Mouse (Mus musculus) forebrain, embryonic 14.5 days (tissue): ENCODE measurements around the gene Chrnb2. TPM values are rescaled to one million over a fixed set of nuclear protein-coding genes. Genes with fewer than 3 reads are reported as not detected.
A peak's percentile ranks its signal among the peaks of the same experiment; 100 is the strongest.

Experiments
- ATAC-seq: fragments of 200-750 bp; cut with Nextera tagmentation; 2 replicates; pipeline ENCODE4 v1.8.0; 2017; ENCODE audit warnings: mild to moderate bottlenecking, moderate library complexity
- DNase-seq: peaks from one replicate; pipeline ENCODE4 v3.0.0-alpha.2; 2015; ENCODE audit warnings: low spot score
- H3K27ac ChIP-seq: fragments of 300-500 bp; sonication (generic); 2 replicates; pipeline ENCODE4 v1.5.1; 2014; ENCODE audit warnings: low read depth, mild to moderate bottlenecking, control low read depth, low read length, moderate library complexity
- H3K27me3 ChIP-seq: fragments of 300-500 bp; sonication (generic); replicated peaks from 2 replicates; pipeline ENCODE4 v1.6.1; 2014; ENCODE audit warnings: low read length, control low read depth, mixed read lengths; ENCODE audit not compliant: control insufficient read depth, insufficient read depth
- H3K36me3 ChIP-seq: fragments of 300-500 bp; sonication (generic); 2 replicates; pipeline ENCODE4 v1.6.1; 2014; ENCODE audit warnings: low read length, control low read depth; ENCODE audit not compliant: control insufficient read depth, insufficient read depth
- H3K4me1 ChIP-seq: fragments of 300-500 bp; sonication (generic); 2 replicates; pipeline ENCODE4 v1.6.1; 2014; ENCODE audit warnings: antibody characterized with exemption, low read length, control low read depth; ENCODE audit not compliant: control insufficient read depth, insufficient read depth
- H3K4me2 ChIP-seq: fragments of 300-500 bp; sonication (generic); 2 replicates; pipeline ENCODE4 v1.6.1; 2014; ENCODE audit warnings: mild to moderate bottlenecking, control low read depth, low read length
- H3K4me3 ChIP-seq: fragments of 300-500 bp; sonication (generic); 2 replicates; pipeline ENCODE4 v1.5.1; 2014; ENCODE audit warnings: low read depth, low read length, control low read depth
- H3K9ac ChIP-seq: fragments of 300-500 bp; sonication (generic); 2 replicates; pipeline ENCODE4 v1.6.1; 2014; ENCODE audit warnings: mild to moderate bottlenecking, low read length, control low read depth, moderate library complexity
- H3K9me3 ChIP-seq: fragments of 300-500 bp; sonication (generic); replicated peaks from 2 replicates; pipeline ENCODE4 v1.6.1; 2016; ENCODE audit warnings: low read length, control low read depth, mixed read lengths; ENCODE audit not compliant: control insufficient read depth
- WGBS: fragments of 180-500 bp; shearing (Covaris S2); extraction: QIAGEN DNeasy Blood & Tissue Kit; methylation state at CpG from one replicate; pipeline ENCODE4 v1.1.7; 2014; 5-methylcytosine and 5-hydroxymethylcytosine counted together
- polyA plus RNA-seq: library from polyadenylated mRNA; unstranded; fragments of >200 nt; fragmentation: Nextera tagmentation; extraction: Ambion mirVana; gene quantifications from 2 replicates; pipeline ENCODE4 v1.2.1, GENCODE M21; 2014

Gene Chrnb2
- polyA plus RNA-seq, 1 experiment from 2014 or later = 22.7 TPM

DNA sequence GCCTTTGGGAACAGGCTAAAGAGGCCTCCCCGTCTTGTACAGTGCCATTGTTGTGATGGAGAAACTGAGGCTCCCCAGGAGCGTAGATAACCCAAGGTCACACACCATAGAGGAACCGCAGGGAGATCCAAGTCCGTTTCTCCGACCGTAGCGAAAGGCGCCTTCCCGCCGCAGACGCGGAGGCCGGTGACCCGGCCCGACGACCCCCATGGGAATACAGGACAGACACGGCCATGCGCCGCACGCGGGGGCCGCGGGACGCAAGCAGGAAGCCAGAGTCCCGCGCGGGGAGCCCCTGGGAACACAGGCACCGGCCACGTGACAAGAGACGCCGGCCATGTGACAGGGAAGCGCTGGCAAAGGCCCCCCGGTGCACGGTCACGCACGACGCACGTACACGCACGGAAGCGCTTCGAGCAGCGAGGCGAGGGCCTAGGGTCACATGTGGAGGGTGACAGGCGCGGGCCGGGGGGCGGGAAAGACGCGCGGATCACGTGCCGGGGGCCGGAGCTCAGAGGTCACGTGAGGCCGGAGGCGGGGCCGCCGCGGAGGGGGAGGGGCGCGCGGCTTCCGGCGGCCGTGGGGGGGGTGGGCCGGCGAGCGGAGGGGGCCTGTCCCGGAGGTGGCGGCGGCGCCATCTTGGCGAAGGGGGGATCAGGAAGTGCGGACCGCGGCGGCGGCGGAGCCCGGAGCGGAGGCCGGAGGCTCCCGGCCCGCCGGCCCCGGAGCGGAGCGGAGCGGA is 8.7 kb upstream of the Chrnb2 start, which contains the start of gene Ube2q1:
TSS of gene Ube2q1 (plus strand) at position 649 of the 742 bp plus-strand sequence.
- H3K9me3 ChIP-seq = no peaks in the 10 kb centered on the region
- 1% methylated on average over 78 of the region's 90 CpGs for WGBS
- peak within 1 kb of the TSS; percentile 98 for H3K4me3 ChIP-seq
- H3K27ac ChIP-seq = peak within 1 kb of the TSS; percentile 94
- peaks cover 24% of the 10 kb centered on the region for H3K36me3 ChIP-seq
- DNase-seq (peak; percentile 97), ATAC-seq (peak; percentile 94)
- no peaks in the 10 kb centered on the region for H3K27me3 ChIP-seq
- peaks cover 21% of the 10 kb centered on the region for H3K4me1 ChIP-seq
- H3K9ac ChIP-seq = peak within 1 kb of the TSS; percentile 100
- peak within 1 kb of the TSS; percentile 88 for H3K4me2 ChIP-seq

DNA sequence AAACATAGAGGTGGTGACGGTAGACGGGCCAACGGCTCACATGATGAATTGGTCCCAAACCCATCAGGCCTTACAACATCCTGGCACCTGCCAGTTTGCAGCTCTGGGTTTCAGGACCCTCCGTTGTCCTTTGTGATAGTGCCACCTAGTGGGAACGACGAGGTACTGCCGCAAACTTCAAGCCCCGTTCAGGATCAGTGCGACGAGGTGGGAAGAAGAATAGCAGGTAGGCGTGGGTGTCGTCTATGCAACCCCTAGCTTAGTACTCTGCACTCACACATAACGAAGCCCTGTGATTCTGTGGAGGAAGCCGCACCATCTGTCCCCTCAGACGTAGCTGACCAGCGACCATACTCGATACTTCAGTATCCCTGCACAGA is 8.1 kb upstream of the Chrnb2 start:
- Histone ChIP-seq H3K4me2 (peak overlapping the region; percentile 88), H3K4me3 (peak overlapping the region; percentile 98), H3K4me1 (peaks cover 21% of the 10 kb centered on the region), H3K27me3 (no peaks in the 10 kb centered on the region), H3K9ac (peak overlapping the region; percentile 100), H3K27ac (peak overlapping the region; percentile 94), H3K9me3 (no peaks in the 10 kb centered on the region), H3K36me3 (peaks cover 21% of the 10 kb centered on the region)
- 1% methylated on average over 17 of the region's 17 CpGs for WGBS
- ATAC-seq = peak; percentile 72; the same call in 1 of the 2 replicates
- peak; percentile 94 for DNase-seq

DNA sequence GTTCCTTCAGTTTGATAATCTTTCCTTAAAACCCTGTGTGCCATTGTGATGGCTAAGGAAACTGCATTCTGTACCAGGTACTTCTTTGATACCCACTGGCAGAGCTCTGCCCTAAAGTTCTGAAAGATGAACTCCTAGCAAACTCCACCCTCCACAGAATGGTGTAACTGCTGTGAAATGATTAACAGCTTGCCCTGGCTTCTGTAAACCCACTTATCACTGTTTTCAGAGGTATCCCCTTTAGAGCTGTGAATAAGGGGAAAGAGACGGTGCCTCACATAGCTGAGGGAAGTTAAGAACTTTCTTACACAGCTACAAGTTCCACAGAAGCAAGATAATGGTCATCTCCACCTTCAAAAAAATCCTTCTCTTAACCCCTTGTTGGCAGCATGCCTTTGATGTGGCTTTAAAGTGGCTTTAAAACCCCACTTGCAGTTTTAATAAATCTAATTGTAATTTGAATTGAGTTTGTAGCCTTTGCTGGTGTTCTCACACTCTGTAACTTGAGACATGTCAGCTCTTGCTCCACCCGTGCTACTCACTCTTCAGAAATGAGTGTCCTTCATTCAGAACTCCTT is 6.1 kb upstream of the Chrnb2 start:
- ATAC-seq = no peak
- H3K9ac ChIP-seq = no peak overlapping the region
- no peak overlapping the region for H3K4me3 ChIP-seq

DNA sequence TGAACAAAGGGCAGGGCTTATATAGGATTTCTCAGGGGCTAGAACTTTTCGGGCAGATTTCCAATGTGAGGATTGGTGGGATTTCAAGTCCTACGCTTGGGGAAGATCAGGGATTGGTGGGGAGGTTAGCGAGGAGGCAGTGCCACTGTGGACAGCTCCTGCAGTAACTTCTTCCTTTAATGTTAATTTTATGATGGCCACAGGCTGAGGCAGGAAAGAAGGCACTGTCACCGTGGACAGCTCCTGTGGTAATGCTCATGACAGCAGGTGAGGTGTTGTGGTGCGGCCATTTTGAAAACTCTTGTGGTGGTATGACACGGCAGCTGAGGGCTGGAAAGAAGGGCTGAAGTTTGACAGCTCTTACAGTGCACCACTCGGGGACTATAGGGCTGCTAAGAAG is 5.2 kb upstream of the Chrnb2 start:
- peaks cover 15% of the 10 kb centered on the region for H3K4me1 ChIP-seq
- DNase-seq = no peak
- H3K36me3 ChIP-seq = 0 out of 2 replicates have a peak, but pooled peaks cover 4% of the 10 kb centered on the region
- H3K9me3 ChIP-seq = no peaks in the 10 kb centered on the region
- no peak overlapping the region for H3K27ac ChIP-seq
- no peak overlapping the region for H3K9ac ChIP-seq
- 83% methylated on average over 7 of the region's 7 CpGs for WGBS
- no peak for ATAC-seq
- no peaks in the 10 kb centered on the region for H3K27me3 ChIP-seq
- no peak overlapping the region for H3K4me2 ChIP-seq
- no peak overlapping the region for H3K4me3 ChIP-seq

More for the DNA sequence above, 6.1 kb upstream of the Chrnb2 start:
- Histone ChIP-seq H3K27me3 (no peaks in the 10 kb centered on the region), H3K27ac (no peak overlapping the region), H3K4me1 (peaks cover 20% of the 10 kb centered on the region), H3K9me3 (no peaks in the 10 kb centered on the region), H3K4me2 (no peak overlapping the region), H3K36me3 (0 out of 2 replicates have a peak, but pooled peaks cover 4% of the 10 kb centered on the region)
- WGBS = 58% methylated on average over 2 of the region's 2 CpGs
- DNase-seq = no peak

DNA sequence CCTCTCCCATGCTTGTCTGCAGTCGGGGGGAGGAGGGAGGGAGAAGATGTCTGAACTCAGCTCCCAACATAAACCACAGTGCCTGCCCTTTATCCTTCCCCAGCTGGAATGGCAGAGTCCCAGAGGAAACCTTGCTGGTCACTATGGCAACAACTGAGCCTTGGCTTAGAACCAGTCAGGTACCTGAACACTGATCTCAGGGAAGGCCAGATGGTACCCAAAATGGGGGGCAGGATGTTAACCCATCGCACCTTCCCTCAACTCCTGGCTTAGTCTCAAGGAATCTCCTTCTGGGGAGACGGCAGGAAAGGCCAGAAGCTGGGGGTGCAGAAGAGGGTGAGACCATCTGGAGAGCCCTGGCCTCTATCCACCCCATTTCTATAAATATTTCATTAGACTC is 4.6 kb downstream of the Chrnb2 start:
- no peak overlapping the region for H3K4me3 ChIP-seq
- peak; percentile 45 for ATAC-seq
- H3K36me3 ChIP-seq = peaks cover 54% of the 10 kb centered on the region
- no peaks in the 10 kb centered on the region for H3K27me3 ChIP-seq
- H3K4me1 ChIP-seq = peaks cover 32% of the 10 kb centered on the region
- 48% methylated on average over 2 of the region's 3 CpGs for WGBS
- no peaks in the 10 kb centered on the region for H3K9me3 ChIP-seq
- peak overlapping the region; percentile 40 for H3K9ac ChIP-seq
- H3K27ac ChIP-seq = peak overlapping the region; percentile 55; the same call in 1 of the 2 replicates
- DNase-seq = peak; percentile 64
- peak overlapping the region; percentile 33 for H3K4me2 ChIP-seq

DNA sequence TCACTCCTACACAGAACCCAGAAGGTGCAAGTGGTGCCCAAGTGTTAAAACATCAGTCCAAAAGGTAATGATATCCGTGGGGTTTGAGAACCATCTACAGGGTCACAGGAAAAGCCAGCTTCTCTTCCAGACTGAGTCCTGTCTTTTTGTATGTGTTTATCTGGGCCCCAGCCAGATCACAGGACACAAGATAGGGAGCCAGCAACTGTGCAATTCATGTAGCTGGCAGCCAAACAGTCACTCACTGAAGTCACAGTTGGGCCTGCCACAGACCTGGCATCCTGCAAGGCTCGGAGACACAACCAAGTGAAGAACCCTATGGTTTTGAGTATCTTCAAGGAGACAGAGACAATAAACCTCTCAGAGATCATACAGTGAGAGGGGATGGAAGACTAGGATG is 6.6 kb downstream of the Chrnb2 start:
- DNase-seq = no peak
- Histone ChIP-seq H3K4me2 (no peak overlapping the region), H3K4me1 (peaks cover 21% of the 10 kb centered on the region), H3K27me3 (no peaks in the 10 kb centered on the region), H3K9me3 (no peaks in the 10 kb centered on the region), H3K4me3 (no peak overlapping the region), H3K27ac (no peak overlapping the region), H3K36me3 (peaks cover 70% of the 10 kb centered on the region), H3K9ac (no peak overlapping the region)
- 71% methylated on average over 2 of the region's 2 CpGs for WGBS
- no peak for ATAC-seq

DNA sequence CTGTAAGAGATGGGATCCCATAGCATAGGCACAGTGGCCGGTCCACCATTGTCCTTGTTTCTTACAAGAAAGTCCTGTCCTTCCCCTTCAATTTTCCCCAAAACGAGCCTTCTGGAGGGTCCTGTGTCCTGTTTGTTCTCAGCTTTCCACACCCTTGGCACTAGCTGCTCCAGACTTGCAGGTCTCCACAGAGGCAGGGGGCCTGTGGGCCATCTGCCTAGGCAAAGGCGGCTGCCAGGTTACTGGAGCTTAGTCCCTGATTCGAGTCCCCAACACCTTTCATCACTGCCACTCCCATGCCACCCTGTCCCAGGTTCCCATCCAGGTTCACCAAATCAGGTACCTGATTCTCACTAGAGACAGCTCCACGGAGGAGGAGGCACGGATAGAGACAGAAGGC is 9.1 kb downstream of the Chrnb2 start:
- H3K36me3 ChIP-seq = peaks cover 79% of the 10 kb centered on the region
- no peak overlapping the region for H3K4me3 ChIP-seq
- H3K9ac ChIP-seq = no peak overlapping the region
- no peaks in the 10 kb centered on the region for H3K27me3 ChIP-seq
- no peak overlapping the region for H3K4me2 ChIP-seq
- no peak for ATAC-seq
- H3K4me1 ChIP-seq = peaks cover 17% of the 10 kb centered on the region
- H3K9me3 ChIP-seq = no peaks in the 10 kb centered on the region
- DNase-seq = no peak
- H3K27ac ChIP-seq = no peak overlapping the region
- 76% methylated on average over 6 of the region's 6 CpGs for WGBS

DNA sequence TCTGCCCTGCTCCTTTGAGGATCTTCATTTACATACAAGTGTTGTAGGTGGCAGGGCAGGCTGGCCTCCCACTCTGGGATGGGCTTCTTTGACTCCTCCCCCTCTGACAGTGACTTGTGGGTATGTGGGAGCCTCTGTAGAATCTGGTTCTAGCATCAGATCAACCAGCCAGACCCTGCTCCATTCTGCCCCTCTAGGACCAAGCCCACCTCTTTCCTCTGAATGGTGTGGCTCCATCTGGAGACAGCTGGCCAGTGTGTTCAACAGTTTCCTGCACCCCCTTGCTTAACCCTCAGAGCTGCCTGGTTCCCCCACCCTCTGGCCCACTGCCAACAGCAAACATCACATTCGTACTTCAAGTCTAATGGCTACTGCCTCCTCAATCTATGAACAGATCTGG is 12.1 kb downstream of the Chrnb2 start:
- ATAC-seq = no peak
- Histone ChIP-seq H3K36me3 (peaks cover 93% of the 10 kb centered on the region), H3K4me3 (no peak overlapping the region), H3K27ac (no peak overlapping the region), H3K4me2 (no peak overlapping the region), H3K4me1 (no peaks in the 10 kb centered on the region), H3K9me3 (no peaks in the 10 kb centered on the region), H3K9ac (no peak overlapping the region), H3K27me3 (no peaks in the 10 kb centered on the region)
- 57% methylated on average over 1 of the region's 1 CpGs for WGBS
- no peak for DNase-seq

DNA sequence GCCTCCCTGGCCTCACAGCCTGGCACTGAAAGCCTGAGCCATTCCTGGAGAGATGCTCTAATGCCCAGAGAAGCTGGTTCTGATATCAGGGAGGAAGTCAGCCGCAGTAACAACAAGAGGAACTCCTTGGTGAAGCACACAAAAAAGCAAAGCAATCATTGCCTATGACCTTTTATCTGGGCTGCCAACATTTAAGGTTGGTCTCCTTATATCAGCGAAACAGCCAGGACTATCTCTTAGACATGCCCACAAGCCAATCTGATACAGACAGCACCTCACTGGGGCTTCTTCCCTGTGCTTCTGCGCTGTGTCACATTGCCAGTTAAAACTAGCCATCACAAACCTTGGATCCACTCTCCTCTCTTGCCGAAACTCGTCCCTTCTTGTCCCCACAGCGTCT is 25.9 kb downstream of the Chrnb2 start:
- Histone ChIP-seq H3K9me3 (no peaks in the 10 kb centered on the region), H3K9ac (no peak overlapping the region), H3K4me2 (no peak overlapping the region), H3K36me3 (peaks cover 73% of the 10 kb centered on the region), H3K4me1 (no peaks in the 10 kb centered on the region), H3K27ac (no peak overlapping the region), H3K27me3 (no peaks in the 10 kb centered on the region), H3K4me3 (no peak overlapping the region)
- no peak for DNase-seq
- no peak for ATAC-seq
- WGBS = 95% methylated on average over 6 of the region's 6 CpGs
